Mouse (Mus musculus) forebrain, embryonic 16.5 days (tissue): Measurements from ENCODE around the gene Actl6a. TPM values are rescaled to one million over a fixed set of nuclear protein-coding genes. Genes with fewer than 3 reads are reported as not detected.
"Not testable (repeated sequence)": the region's sequence is repeated elsewhere in the genome, so short reads cannot be mapped to it uniquely, and the experiment has no call there.

Source experiments
- ATAC-seq: fragments of 200-750 bp; cut with Nextera tagmentation; 2 replicates; pipeline ENCODE4 v1.8.0; 2017; ENCODE audit warnings: mild to moderate bottlenecking, moderate library complexity
- H3K27ac ChIP-seq: fragments of 300-500 bp; sonication (generic); 2 replicates; pipeline ENCODE4 v1.5.1; 2014; ENCODE audit warnings: low read length, control low read depth
- H3K27me3 ChIP-seq: fragments of 300-500 bp; sonication (generic); replicated peaks from 2 replicates; pipeline ENCODE4 v1.6.1; 2014; ENCODE audit warnings: low read length; ENCODE audit not compliant: control insufficient read depth, insufficient read depth
- H3K36me3 ChIP-seq: fragments of 300-500 bp; sonication (generic); 2 replicates; pipeline ENCODE4 v1.6.1; 2014; ENCODE audit not compliant: control insufficient read depth, insufficient read depth
- H3K4me1 ChIP-seq: fragments of 300-500 bp; sonication (generic); replicated peaks from 2 replicates; pipeline ENCODE4 v1.6.1; 2014; ENCODE audit warnings: low read length; ENCODE audit not compliant: control insufficient read depth, insufficient read depth
- H3K4me2 ChIP-seq: fragments of 300-500 bp; sonication (generic); 2 replicates; pipeline ENCODE4 v1.6.1; 2014; ENCODE audit warnings: mild to moderate bottlenecking, low read length, control low read depth
- H3K4me3 ChIP-seq: fragments of 300-500 bp; sonication (generic); replicated peaks from 2 replicates; pipeline ENCODE4 v1.5.1; 2014; ENCODE audit warnings: mild to moderate bottlenecking, low read length, control low read depth
- H3K9ac ChIP-seq: fragments of 300-500 bp; sonication (generic); replicated peaks from 2 replicates; pipeline ENCODE4 v1.6.1; 2014; ENCODE audit warnings: low read depth, low read length, control low read depth
- H3K9me3 ChIP-seq: fragments of 300-500 bp; sonication (generic); 2 replicates; pipeline ENCODE4 v1.6.1; 2016; ENCODE audit warnings: low read length; ENCODE audit not compliant: control insufficient read depth
- WGBS: fragments of 180-500 bp; shearing (Covaris S2); extraction: QIAGEN DNeasy Blood & Tissue Kit; methylation state at CpG from one replicate; pipeline ENCODE4 v1.1.7; 2014; 5-methylcytosine and 5-hydroxymethylcytosine counted together
- polyA plus RNA-seq: library from polyadenylated mRNA; unstranded; fragments of >200 nt; fragmentation: Nextera tagmentation; extraction: Ambion mirVana; gene quantifications from 2 replicates; pipeline ENCODE4 v1.2.1, GENCODE M21; 2015

Gene Actl6a
- polyA plus RNA-seq, 1 experiment from 2014 or later, result 113 TPM

- peak within 1 kb of the TSS; percentile 89 for H3K27ac ChIP-seq
- H3K4me2 ChIP-seq, result peak within 1 kb of the TSS; percentile 89
- H3K9me3 ChIP-seq, result no peaks in the 10 kb centered on the region
- H3K36me3 ChIP-seq, result peaks cover 9% of the 10 kb centered on the region
- WGBS, result under 1% methylated on average over 31 of the region's 31 CpGs
- H3K9ac ChIP-seq, result peak within 1 kb of the TSS; percentile 80
- H3K4me3 ChIP-seq, result peak within 1 kb of the TSS; percentile 94
- no peaks in the 10 kb centered on the region for H3K27me3 ChIP-seq
- ATAC-seq, result peak; percentile 50
- peaks cover 22% of the 10 kb centered on the region for H3K4me1 ChIP-seq
Measured at GRCm38 (mm10) chr3:32737172-32737655, 31.1 kb downstream of the Actl6a start, which contains the start of gene Mrpl47. TSS of gene Mrpl47 (minus strand) at chr3:32737605.

- no peak overlapping the region for H3K27ac ChIP-seq
- no peak overlapping the region for H3K4me2 ChIP-seq
- peaks cover 22% of the 10 kb centered on the region for H3K4me1 ChIP-seq
- no peak overlapping the region for H3K4me3 ChIP-seq
- 94% methylated on average over 5 of the region's 5 CpGs for WGBS
- H3K27me3 ChIP-seq, result no peaks in the 10 kb centered on the region
- H3K9me3 ChIP-seq, result no peaks in the 10 kb centered on the region
- no peak overlapping the region for H3K9ac ChIP-seq
- no peaks in the 10 kb centered on the region for H3K36me3 ChIP-seq
- no peak for ATAC-seq
Measured at GRCm38 (mm10) chr3:32738549-32738948, 32.5 kb downstream of the Actl6a start.

GRCm38 (mm10) chr3:32742276-32742780 lies 36.2 kb downstream of the Actl6a start:
- 92% methylated on average over 2 of the region's 2 CpGs for WGBS
- peaks cover 13% of the 10 kb centered on the region for H3K4me1 ChIP-seq

GRCm38 (mm10) chr3:32745001-32745400 lies 38.9 kb downstream of the Actl6a start:
- Histone ChIP-seq H3K27ac (no peak overlapping the region), H3K9ac (no peak overlapping the region), H3K4me1 (no peaks in the 10 kb centered on the region), H3K9me3 (no peaks in the 10 kb centered on the region), H3K27me3 (no peaks in the 10 kb centered on the region), H3K36me3 (peaks cover 17% of the 10 kb centered on the region), H3K4me2 (no peak overlapping the region), H3K4me3 (no peak overlapping the region)
- no peak for ATAC-seq
- 93% methylated on average over 6 of the region's 6 CpGs for WGBS

More at GRCm38 (mm10) chr3:32742276-32742780, 36.2 kb downstream of the Actl6a start:
- Histone ChIP-seq H3K27ac (no peak overlapping the region), H3K4me3 (no peak overlapping the region), H3K36me3 (peaks cover 9% of the 10 kb centered on the region), H3K9me3 (no peaks in the 10 kb centered on the region), H3K27me3 (no peaks in the 10 kb centered on the region), H3K4me2 (no peak overlapping the region), H3K9ac (no peak overlapping the region)
- no peak for ATAC-seq

GRCm38 (mm10) chr3:32745426-32745825 lies 39.3 kb downstream of the Actl6a start:
- not testable (repeated sequence) for H3K9ac ChIP-seq, H3K27ac ChIP-seq, ATAC-seq, H3K4me2 ChIP-seq, H3K4me3 ChIP-seq, H3K4me1 ChIP-seq, H3K9me3 ChIP-seq, H3K27me3 ChIP-seq
- peaks cover 17% of the 10 kb centered on the region for H3K36me3 ChIP-seq

- Histone ChIP-seq H3K4me3 (no peak overlapping the region), H3K4me2 (no peak overlapping the region), H3K4me1 (no peaks in the 10 kb centered on the region), H3K27ac (no peak overlapping the region), H3K36me3 (peaks cover 28% of the 10 kb centered on the region), H3K27me3 (no peaks in the 10 kb centered on the region), H3K9me3 (no peaks in the 10 kb centered on the region), H3K9ac (no peak overlapping the region)
- ATAC-seq, result no peak
- WGBS, result 91% methylated on average over 9 of the region's 9 CpGs
Measured at GRCm38 (mm10) chr3:32748384-32748783, 42.3 kb downstream of the Actl6a start.

GRCm38 (mm10) chr3:32749820-32750579 lies 43.9 kb downstream of the Actl6a start:
- 55% methylated on average over 4 of the region's 4 CpGs for WGBS
- H3K36me3 ChIP-seq, result peaks cover 28% of the 10 kb centered on the region

GRCm38 (mm10) chr3:32754384-32754915 lies 48.4 kb downstream of the Actl6a start:
- Histone ChIP-seq H3K4me3 (no peak overlapping the region), H3K27ac (no peak overlapping the region), H3K9me3 (no peaks in the 10 kb centered on the region), H3K27me3 (no peaks in the 10 kb centered on the region), H3K4me1 (no peaks in the 10 kb centered on the region), H3K36me3 (peaks cover 11% of the 10 kb centered on the region), H3K4me2 (no peak overlapping the region), H3K9ac (no peak overlapping the region)
- WGBS, result 92% methylated on average over 3 of the region's 3 CpGs
- ATAC-seq, result no peak

More at GRCm38 (mm10) chr3:32749820-32750579, 43.9 kb downstream of the Actl6a start:
- Histone ChIP-seq H3K4me2 (no peak overlapping the region), H3K4me3 (no peak overlapping the region), H3K27me3 (no peaks in the 10 kb centered on the region), H3K27ac (no peak overlapping the region), H3K9ac (no peak overlapping the region), H3K4me1 (no peaks in the 10 kb centered on the region), H3K9me3 (no peaks in the 10 kb centered on the region)
- ATAC-seq, result peak; percentile 91

- no peaks in the 10 kb centered on the region for H3K27me3 ChIP-seq
- H3K9ac ChIP-seq, result no peak overlapping the region
- ATAC-seq, result no peak
- no peak overlapping the region for H3K4me2 ChIP-seq
- 67% methylated on average over 5 of the region's 5 CpGs for WGBS
- no peak overlapping the region for H3K4me3 ChIP-seq
- no peaks in the 10 kb centered on the region for H3K4me1 ChIP-seq
- no peaks in the 10 kb centered on the region for H3K36me3 ChIP-seq
- no peak overlapping the region for H3K27ac ChIP-seq
- H3K9me3 ChIP-seq, result no peaks in the 10 kb centered on the region
Measured at GRCm38 (mm10) chr3:32759212-32759611, 53.1 kb downstream of the Actl6a start.
